Mouse (Mus musculus): ENCODE results near the gene Cib1. TPM values are rescaled to one million over a fixed set of nuclear protein-coding genes. Genes with fewer than 3 reads are reported as not detected.

Cib1 gene
- polyA plus RNA-seq (2015; fragmentation: Nextera tagmentation; extraction: Ambion mirVana), result 23.7 and 30.6 TPM in 2 replicates

DNA sequence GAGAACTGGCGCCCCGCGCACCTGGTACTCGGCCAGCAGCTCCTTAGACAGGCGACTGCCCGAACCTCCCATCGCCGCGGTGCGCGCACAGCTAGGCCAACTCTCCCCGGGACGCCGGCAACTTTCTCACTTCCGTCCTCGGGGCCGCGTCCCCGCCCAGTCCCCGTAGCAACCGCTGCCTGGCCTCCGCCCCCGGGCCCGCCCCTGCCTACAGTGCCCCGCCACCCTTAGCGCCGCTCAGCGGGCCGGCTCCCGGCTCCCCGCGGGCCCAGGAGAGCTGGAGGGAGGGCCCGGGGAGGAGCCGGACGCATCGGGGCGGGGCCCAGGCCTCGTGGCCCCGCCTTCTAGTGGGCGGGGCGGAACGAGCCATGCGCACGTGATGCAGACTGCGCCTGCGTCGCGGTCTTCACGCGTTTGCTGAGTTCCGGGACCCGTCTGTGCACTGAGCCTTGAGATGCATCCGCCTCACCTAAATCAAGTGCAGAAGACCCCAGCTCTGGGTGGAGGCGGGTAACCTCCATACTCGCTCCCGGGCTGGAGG is at the start of gene Cib1, which contains the start of gene Gdpgp1:
Cib1 (minus strand) TSS at position 325 of the 541 bp plus-strand sequence.
Gdpgp1 (plus strand) TSS at position 377 of the 541 bp plus-strand sequence.

DNA sequence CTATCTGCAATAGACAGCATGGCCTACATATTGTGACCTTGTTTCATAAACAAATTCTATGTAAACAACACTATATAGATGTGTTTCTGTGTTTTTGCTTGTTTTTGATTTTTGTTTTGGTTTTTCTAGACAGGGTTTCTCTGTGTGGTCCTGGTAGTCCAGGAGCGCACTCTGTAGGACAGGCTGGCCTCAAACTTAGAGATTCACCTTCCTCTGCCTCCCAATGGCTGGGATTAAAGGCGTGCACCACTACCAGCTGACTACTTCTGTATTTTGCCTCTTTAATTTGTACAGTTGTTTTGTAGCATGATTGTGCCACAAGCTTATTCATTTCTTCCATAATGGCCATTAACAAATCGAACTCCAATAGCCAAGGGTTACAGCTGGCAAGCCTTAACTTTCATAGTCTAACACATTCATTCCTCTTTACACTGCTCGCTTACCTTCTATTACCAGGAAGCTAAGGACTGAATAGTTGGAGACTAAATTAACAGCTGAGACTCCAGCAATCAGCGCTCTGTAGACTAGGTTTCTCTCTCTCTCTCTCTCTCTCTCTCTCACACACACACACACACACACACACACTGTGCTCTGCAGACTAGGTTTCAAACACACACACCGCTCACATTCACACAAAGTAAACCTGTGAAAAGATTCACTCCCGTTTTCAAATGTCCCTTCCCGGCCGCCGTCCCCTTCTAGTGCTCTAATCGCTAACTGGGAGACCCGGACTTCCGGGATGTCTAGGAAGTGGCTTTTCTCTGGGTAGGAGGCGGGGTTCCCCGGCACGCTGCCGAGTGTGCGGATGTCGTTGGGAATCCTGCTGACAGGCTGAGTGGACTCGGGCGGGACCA is 36.5 kb upstream of the Cib1 start, which contains the start of gene Vps33b:
Vps33b (plus strand) TSS at position 753 of the 854 bp plus-strand sequence.

DNA sequence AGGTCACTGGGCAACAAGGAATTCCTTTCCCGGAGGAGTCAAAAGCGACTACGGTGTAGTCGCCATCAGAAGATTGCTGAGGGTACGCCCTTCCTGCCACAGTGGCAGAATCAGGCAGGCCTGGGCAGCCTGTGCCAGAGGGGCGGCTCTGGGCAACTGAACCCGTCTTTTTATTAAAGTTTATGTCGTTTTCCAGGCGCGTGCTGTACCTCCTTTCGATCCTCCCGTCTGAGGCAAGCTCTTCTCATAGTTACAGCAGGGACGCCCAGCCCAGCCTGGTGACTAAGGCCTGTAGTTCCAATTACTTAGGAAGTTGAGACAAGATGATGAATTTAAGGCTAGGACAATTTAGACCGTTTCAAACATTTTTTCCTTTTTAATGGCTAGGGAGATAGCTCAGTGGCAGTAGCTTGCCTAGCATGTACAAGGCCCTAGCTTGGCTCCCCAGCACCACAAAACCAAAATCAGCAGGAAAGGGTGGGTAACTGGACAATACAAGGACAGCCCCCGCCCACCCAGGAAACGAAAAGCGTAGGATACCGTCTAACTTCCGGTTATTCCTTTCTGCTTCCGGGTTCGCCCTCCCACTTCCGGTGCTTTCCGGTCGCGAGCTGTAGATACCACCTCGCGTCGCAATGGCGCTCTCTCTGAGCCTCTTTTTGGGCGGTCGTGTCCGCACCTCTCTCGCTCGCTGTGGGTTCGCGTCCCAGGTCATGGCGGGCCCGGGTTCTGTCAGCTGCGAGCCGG is 28.2 kb upstream of the Cib1 start, which contains the start of gene Ngrn:
Ngrn (plus strand) TSS at position 591 of the 747 bp plus-strand sequence.

DNA sequence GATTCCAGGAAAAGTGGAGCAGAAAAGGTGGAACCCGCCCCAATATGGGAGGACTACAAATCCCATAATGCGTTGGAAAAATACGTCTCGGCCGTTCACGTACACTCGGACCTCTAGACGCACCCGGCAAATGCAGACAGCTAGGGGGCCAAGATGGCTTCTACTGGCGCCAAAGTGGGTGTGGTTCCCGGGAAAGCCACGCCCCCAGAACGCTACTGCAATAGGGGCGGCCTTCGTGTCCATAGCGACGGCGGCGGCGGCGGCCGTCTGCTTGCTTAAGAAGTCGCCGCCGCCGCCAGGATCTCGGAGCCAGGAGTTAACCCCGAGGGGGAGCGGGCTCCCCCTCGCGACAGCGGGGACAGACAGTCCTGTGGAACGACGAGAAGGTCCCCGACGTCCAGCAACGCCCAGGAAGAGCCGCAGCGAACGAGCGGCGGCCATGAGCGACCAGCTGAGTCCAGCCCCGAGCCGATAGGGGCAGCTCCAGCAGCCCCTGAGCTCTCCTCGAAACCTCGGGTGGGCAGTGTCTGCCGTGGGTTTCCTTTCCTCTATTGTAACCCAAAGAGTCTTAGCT is 13.6 kb upstream of the Cib1 start, which contains the start of gene Ttll13:
Ttll13 (plus strand) TSS at position 229 of the 574 bp plus-strand sequence.

DNA sequence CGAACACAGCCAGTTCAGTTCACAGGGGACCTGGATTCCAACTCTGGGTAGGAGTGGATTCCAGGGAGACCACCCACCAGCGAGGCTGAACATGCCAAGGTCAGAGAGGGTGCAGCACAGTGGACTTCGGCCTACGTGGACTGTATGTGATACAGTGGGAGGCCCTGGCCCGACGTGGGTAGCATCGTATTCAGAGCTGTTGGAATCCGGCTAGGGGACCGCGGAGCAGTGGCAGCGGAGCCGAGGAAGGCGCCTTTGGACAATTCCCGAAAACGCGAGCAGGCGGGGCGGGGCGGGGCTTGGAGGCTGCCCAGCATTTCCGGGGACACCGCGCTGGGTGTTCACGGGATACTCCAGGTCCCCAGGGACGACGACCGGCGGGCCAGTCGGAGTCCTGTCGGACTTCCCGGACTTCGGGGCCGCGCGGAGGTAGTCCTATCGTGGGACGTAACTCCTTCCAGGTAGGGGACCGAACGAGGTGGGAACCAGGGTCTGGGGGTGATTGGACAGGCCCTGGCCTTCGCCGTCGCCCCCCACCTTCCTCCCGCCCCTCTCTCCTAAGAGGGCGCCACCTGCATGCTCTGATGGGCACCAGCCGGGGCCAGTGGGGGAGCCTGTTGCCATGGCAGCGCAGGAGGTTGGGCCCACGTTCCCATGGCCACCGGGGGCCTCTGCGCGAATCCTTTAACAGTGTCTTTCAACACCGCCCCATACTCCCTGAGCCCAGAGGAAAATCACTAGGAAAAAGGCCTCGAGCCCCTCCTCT is 45.9 kb downstream of the Cib1 start, which contains the start of gene Sema4b:
Sema4b (plus strand) TSS at position 311 of the 766 bp plus-strand sequence.

Other genes with a start within 250 kb of the Cib1 start
- 4.6 and 6.2 TPM in 2 replicates for gene Zfp710, start 208.0 kb downstream of the Cib1 start, polyA plus RNA-seq (2015; fragmentation: Nextera tagmentation; extraction: Ambion mirVana)
- 691 and 763 TPM in 2 replicates for gene Idh2, start 117.4 kb downstream of the Cib1 start, polyA plus RNA-seq (2015; fragmentation: Nextera tagmentation; extraction: Ambion mirVana)
- gene Sema4b, start 46.0 kb downstream of the Cib1 start, polyA plus RNA-seq (2015; fragmentation: Nextera tagmentation; extraction: Ambion mirVana), result 3.1 and 4.7 TPM in 2 replicates
- 1.6 and 2.0 TPM in 2 replicates for gene Gdpgp1, start 52 bp upstream of the Cib1 start, polyA plus RNA-seq (2015; fragmentation: Nextera tagmentation; extraction: Ambion mirVana)
- gene Ttll13, start 13.6 kb upstream of the Cib1 start, polyA plus RNA-seq (2015; fragmentation: Nextera tagmentation; extraction: Ambion mirVana), result 0.69 and 0.96 TPM in 2 replicates
- gene Ngrn, start 28.4 kb upstream of the Cib1 start, polyA plus RNA-seq (2015; fragmentation: Nextera tagmentation; extraction: Ambion mirVana), result 36.0 and 36.6 TPM in 2 replicates
- gene Vps33b, start 36.8 kb upstream of the Cib1 start, polyA plus RNA-seq (2015; fragmentation: Nextera tagmentation; extraction: Ambion mirVana), result 3.1 and 3.9 TPM in 2 replicates
- gene Prc1, start 61.6 kb upstream of the Cib1 start, polyA plus RNA-seq (2015; fragmentation: Nextera tagmentation; extraction: Ambion mirVana), result 27.3 and 29.1 TPM in 2 replicates
- gene Rccd1, start 91.6 kb upstream of the Cib1 start, polyA plus RNA-seq (2015; fragmentation: Nextera tagmentation; extraction: Ambion mirVana), result 3.5 and 4.3 TPM in 2 replicates
- gene Unc45a, start 108.2 kb upstream of the Cib1 start, polyA plus RNA-seq (2015; fragmentation: Nextera tagmentation; extraction: Ambion mirVana), result 13.4 and 14.3 TPM in 2 replicates
- 13.9 and 14.1 TPM in 2 replicates for gene Hddc3, start 110.3 kb upstream of the Cib1 start, polyA plus RNA-seq (2015; fragmentation: Nextera tagmentation; extraction: Ambion mirVana)
- 11.9 and 15.5 TPM in 2 replicates for gene Man2a2, start 138.6 kb upstream of the Cib1 start, polyA plus RNA-seq (2015; fragmentation: Nextera tagmentation; extraction: Ambion mirVana)
- 10.1 and 10.8 TPM in 2 replicates for gene Fes, start 155.1 kb upstream of the Cib1 start, polyA plus RNA-seq (2015; fragmentation: Nextera tagmentation; extraction: Ambion mirVana)
- gene Furin, start 172.6 kb upstream of the Cib1 start, polyA plus RNA-seq (2015; fragmentation: Nextera tagmentation; extraction: Ambion mirVana), result 12.1 and 13.6 TPM in 2 replicates

Data from skeletal muscle tissue, postnatal 0 days (tissue).